Mouse (Mus musculus): ENCODE data around the gene Nsun7. TPM values are rescaled to one million over a fixed set of nuclear protein-coding genes. Genes with fewer than 3 reads are reported as not detected.

Nsun7 gene
- polyA plus RNA-seq (2012; rRNA removed) = 0.02 and 0.04 TPM in 2 replicates
- polyA plus RNA-seq (2014; fragmentation: Nextera tagmentation; extraction: Ambion mirVana) = not detected in 2 replicates

GRCm38 (mm10) chr5:66259756-66260448 is at the start of gene Nsun7:
TSS of gene Nsun7 (plus strand) at chr5:66259897.
- no peaks in the 10 kb centered on the region for H3K9me3 ChIP-seq (ENCODE audit: control insufficient read depth, low read length)
- DNase-seq (ENCODE audit: low read depth in 3 of 3, low spot score in 3 of 3) = no peak
- H3K36me3 ChIP-seq (replicated peaks; ENCODE audit: control insufficient read depth, insufficient read depth, low read depth) = no peaks in the 10 kb centered on the region
- H3K27ac ChIP-seq = no peak within 1 kb of the TSS
- WGBS (ENCODE audit: insufficient replicate concordance) = 2% methylated on average over 44 of the region's 44 CpGs
- TF ChIP-seq EP300 (IDR thresholded peaks at IDR 0.05; ENCODE audit: low read depth) = no peak
- no peak for TF ChIP-seq CTCF (IDR thresholded peaks at IDR 0.05; ENCODE audit: low read depth)
- peaks cover 12% of the 10 kb centered on the region for H3K27me3 ChIP-seq (ENCODE audit: control insufficient read depth, insufficient read depth, low read length)
- no peak for ATAC-seq (ENCODE audit: insufficient read depth)
- H3K4me1 ChIP-seq (replicated peaks; ENCODE audit: control insufficient read depth in 2 of 2, insufficient read depth in 2 of 2, low read length in 1 of 2) = no peaks in the 10 kb centered on the region
- no peak within 1 kb of the TSS for H3K9ac ChIP-seq (replicated peaks)
- peak within 1 kb of the TSS; percentile 46 for H3K4me2 ChIP-seq (ENCODE audit: low read depth)
- peak within 1 kb of the TSS; percentile 31 to 41 for H3K4me3 ChIP-seq (ENCODE audit: insufficient read depth in 1 of 2, low read depth in 2 of 2, low read length in 2 of 2)

- no peak overlapping the region for H3K27ac ChIP-seq
- H3K4me1 ChIP-seq (replicated peaks; ENCODE audit: control insufficient read depth in 2 of 2, insufficient read depth in 2 of 2, low read length in 1 of 2) = peaks cover 0 to 16% of the 10 kb centered on the region in 2 experiments; a peak in 3 of 4 replicates
- ATAC-seq (ENCODE audit: insufficient read depth) = no peak
- H3K27me3 ChIP-seq (ENCODE audit: control insufficient read depth, insufficient read depth, low read length) = no peaks in the 10 kb centered on the region
- no peaks in the 10 kb centered on the region for H3K9me3 ChIP-seq (ENCODE audit: control insufficient read depth, low read length)
- no peak overlapping the region for H3K4me2 ChIP-seq (ENCODE audit: low read depth)
- TF ChIP-seq EP300 (IDR thresholded peaks at IDR 0.05; ENCODE audit: low read depth) = no peak
- no peak for TF ChIP-seq CTCF (IDR thresholded peaks at IDR 0.05; ENCODE audit: low read depth)
- no peaks in the 10 kb centered on the region for H3K36me3 ChIP-seq (replicated peaks; ENCODE audit: control insufficient read depth, insufficient read depth, low read depth)
- H3K4me3 ChIP-seq (ENCODE audit: insufficient read depth in 1 of 2, low read depth in 2 of 2, low read length in 2 of 2) = no peak overlapping the region
- WGBS (ENCODE audit: insufficient replicate concordance) = 54% methylated on average over 7 of the region's 7 CpGs
- no peak for DNase-seq (ENCODE audit: low read depth in 3 of 3, low spot score in 3 of 3)
- H3K9ac ChIP-seq (replicated peaks) = no peak overlapping the region
Observed at GRCm38 (mm10) chr5:66214395-66214935, 45.2 kb upstream of the Nsun7 start.

GRCm38 (mm10) chr5:66215569-66216277 is 44.0 kb upstream of the Nsun7 start:
- Histone ChIP-seq H3K9me3 (ENCODE audit: control insufficient read depth, low read length) (no peaks in the 10 kb centered on the region), H3K27me3 (ENCODE audit: control insufficient read depth, insufficient read depth, low read length) (no peaks in the 10 kb centered on the region), H3K36me3 (replicated peaks; ENCODE audit: control insufficient read depth, insufficient read depth, low read depth) (no peaks in the 10 kb centered on the region), H3K27ac (no peak overlapping the region), H3K4me2 (ENCODE audit: low read depth) (no peak overlapping the region), H3K4me3 (ENCODE audit: insufficient read depth in 1 of 2, low read depth in 2 of 2, low read length in 2 of 2) (no peak overlapping the region), H3K9ac (replicated peaks) (no peak overlapping the region), H3K4me1 (replicated peaks; ENCODE audit: control insufficient read depth in 2 of 2, insufficient read depth in 2 of 2, low read length in 1 of 2) (peaks cover 0 to 16% of the 10 kb centered on the region in 2 experiments; a peak in 3 of 4 replicates)
- TF ChIP-seq CTCF (IDR thresholded peaks at IDR 0.05; ENCODE audit: low read depth) (no peak), EP300 (IDR thresholded peaks at IDR 0.05; ENCODE audit: low read depth) (no peak)
- DNase-seq (ENCODE audit: low read depth in 3 of 3, low spot score in 3 of 3) (peak in 1 of 3 experiments; percentile 19), ATAC-seq (ENCODE audit: insufficient read depth) (peak; percentile 77)
- WGBS (ENCODE audit: insufficient replicate concordance) = 35% methylated on average over 10 of the region's 10 CpGs

DNA sequence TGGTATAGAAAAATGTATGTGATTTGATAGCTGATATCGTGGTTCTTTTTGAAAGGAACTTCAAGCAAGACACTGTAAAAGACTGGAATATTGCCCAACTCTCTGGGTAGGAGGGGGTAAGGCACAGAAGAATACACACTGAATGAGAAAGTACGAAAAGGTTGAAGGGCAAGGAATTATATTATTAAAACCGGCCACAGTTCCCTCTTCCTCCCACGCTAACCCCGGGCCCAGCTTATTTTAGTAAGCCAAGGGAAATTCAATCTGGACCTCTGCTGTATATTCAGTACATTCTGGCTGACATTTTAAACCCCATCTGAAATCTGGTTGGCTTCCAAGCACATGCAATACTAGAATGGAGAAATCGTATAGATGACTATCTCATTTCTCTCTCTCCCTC is 40.0 kb upstream of the Nsun7 start:
- ATAC-seq (ENCODE audit: insufficient read depth) = no peak
- Histone ChIP-seq H3K9ac (replicated peaks) (no peak overlapping the region), H3K4me2 (ENCODE audit: low read depth) (no peak overlapping the region), H3K27ac (no peak overlapping the region), H3K36me3 (replicated peaks; ENCODE audit: control insufficient read depth, insufficient read depth, low read depth) (no peaks in the 10 kb centered on the region), H3K4me1 (replicated peaks; ENCODE audit: control insufficient read depth in 2 of 2, insufficient read depth in 2 of 2, low read length in 1 of 2) (peaks cover 0 to 16% of the 10 kb centered on the region in 2 experiments; a peak in 3 of 4 replicates), H3K27me3 (ENCODE audit: control insufficient read depth, insufficient read depth, low read length) (no peaks in the 10 kb centered on the region), H3K4me3 (ENCODE audit: insufficient read depth in 1 of 2, low read depth in 2 of 2, low read length in 2 of 2) (no peak overlapping the region), H3K9me3 (ENCODE audit: control insufficient read depth, low read length) (no peaks in the 10 kb centered on the region)
- DNase-seq (ENCODE audit: low read depth in 3 of 3, low spot score in 3 of 3) = no peak
- no peak for TF ChIP-seq EP300 (IDR thresholded peaks at IDR 0.05; ENCODE audit: low read depth)
- TF ChIP-seq CTCF (IDR thresholded peaks at IDR 0.05; ENCODE audit: low read depth) = no peak
- WGBS (ENCODE audit: insufficient replicate concordance) = 60% methylated on average over 6 of the region's 6 CpGs

DNA sequence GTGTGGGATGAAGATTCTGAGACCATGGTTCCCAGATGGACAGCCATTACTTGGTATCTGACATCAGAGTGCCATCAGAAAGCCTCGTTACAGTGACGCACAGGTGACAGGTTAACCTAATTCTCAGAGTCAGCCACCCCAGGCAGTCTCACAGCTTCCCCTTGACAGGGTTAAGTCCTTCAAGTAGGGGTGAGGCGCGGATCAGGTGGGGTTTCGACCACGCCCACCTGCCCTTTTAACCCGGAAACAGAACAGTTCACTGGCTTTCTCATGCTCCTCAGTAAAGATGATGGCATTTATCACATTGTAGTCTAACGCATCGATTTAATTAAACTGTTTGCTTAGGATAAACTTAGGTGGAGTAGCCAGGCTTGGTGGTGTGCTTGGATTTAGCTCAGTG is 39.1 kb upstream of the Nsun7 start:
- no peak for ATAC-seq (ENCODE audit: insufficient read depth)
- Histone ChIP-seq H3K4me3 (ENCODE audit: insufficient read depth in 1 of 2, low read depth in 2 of 2, low read length in 2 of 2) (no peak overlapping the region), H3K4me1 (replicated peaks; ENCODE audit: control insufficient read depth in 2 of 2, insufficient read depth in 2 of 2, low read length in 1 of 2) (peaks cover 0 to 12% of the 10 kb centered on the region in 2 experiments; a peak in 3 of 4 replicates), H3K27me3 (ENCODE audit: control insufficient read depth, insufficient read depth, low read length) (no peaks in the 10 kb centered on the region), H3K9me3 (ENCODE audit: control insufficient read depth, low read length) (no peaks in the 10 kb centered on the region), H3K36me3 (replicated peaks; ENCODE audit: control insufficient read depth, insufficient read depth, low read depth) (no peaks in the 10 kb centered on the region), H3K4me2 (ENCODE audit: low read depth) (no peak overlapping the region), H3K27ac (no peak overlapping the region), H3K9ac (replicated peaks) (no peak overlapping the region)
- no peak for DNase-seq (ENCODE audit: low read depth in 3 of 3, low spot score in 3 of 3)
- TF ChIP-seq EP300 (IDR thresholded peaks at IDR 0.05; ENCODE audit: low read depth) = no peak
- TF ChIP-seq CTCF (IDR thresholded peaks at IDR 0.05; ENCODE audit: low read depth) = no peak
- 61% methylated on average over 9 of the region's 9 CpGs for WGBS (ENCODE audit: insufficient replicate concordance)

Data from liver, embryonic 14.5 days (tissue).